Mouse (Mus musculus) cerebellum, adult 2 months (tissue): ENCODE data around the gene Cdca4.
"Not testable (repeated sequence)": the region's sequence is repeated elsewhere in the genome, so short reads cannot be mapped to it uniquely, and the experiment has no call there.

ENCODE experiments used
- CTCF ChIP-seq: fragments of 200-500 bp; IDR thresholded peaks from 2 replicates; pipeline ENCODE4 v1.5.1; 2011; ENCODE audit warnings: low read depth, mild to moderate bottlenecking, control low read depth, low read length, moderate library complexity, borderline replicate concordance; ENCODE audit not compliant: insufficient read depth
- POLR2A ChIP-seq: fragments of 200-500 bp; IDR thresholded peaks from 2 replicates; pipeline ENCODE4 v1.6.1; 2011; ENCODE audit warnings: low read length, control low read depth, borderline replicate concordance; ENCODE audit not compliant: insufficient read depth

DNA sequence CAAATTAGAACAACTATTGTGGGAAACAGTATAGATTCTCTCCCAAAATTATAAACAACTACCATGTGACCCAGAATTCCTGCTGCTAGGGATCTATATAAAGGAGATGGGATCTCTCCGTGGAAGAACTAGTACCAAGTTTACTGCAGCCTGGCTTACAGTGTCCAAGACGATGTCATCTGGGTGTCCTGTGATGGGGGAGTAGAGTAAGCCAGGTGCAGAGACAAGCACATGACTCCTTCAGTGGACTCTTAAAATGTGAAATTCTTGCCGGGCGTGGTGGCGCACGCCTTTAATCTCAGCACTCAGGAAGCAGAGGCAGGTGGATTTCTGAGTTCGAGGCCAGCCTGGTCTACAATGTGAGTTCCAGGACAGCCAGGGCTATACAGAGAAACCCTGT, 12.4 kb downstream of the Cdca4 start:
- TF ChIP-seq CTCF, POLR2A: not testable (repeated sequence)
